Mouse (Mus musculus): ENCODE measurements around the gene Gm20388. TPM values are rescaled to one million over a fixed set of nuclear protein-coding genes. Genes with fewer than 3 reads are reported as not detected.

The Gm20388 gene
- total RNA-seq, 2 experiments from 2014 or later: 10.7 TPM; not detected in 1

- DNase-seq (ENCODE audit: low spot score in 2 of 2): no peak
Observed at GRCm38 (mm10) chr8:120647532-120647931, 736.9 kb downstream of the Gm20388 start, which contains the start of gene 1190005I06Rik. Gene 1190005I06Rik, minus strand, starts transcription at chr8:120647632.

GRCm38 (mm10) chr8:120656322-120657052, 745.8 kb downstream of the Gm20388 start:
- no peak for DNase-seq (ENCODE audit: low spot score in 2 of 2)

- DNase-seq (ENCODE audit: low spot score in 2 of 2): no peak
Observed at GRCm38 (mm10) chr8:120657415-120657814, 746.8 kb downstream of the Gm20388 start.

GRCm38 (mm10) chr8:120664566-120664965, 753.9 kb downstream of the Gm20388 start:
- DNase-seq (ENCODE audit: low spot score in 2 of 2): peak in 1 of 2 experiments; percentile 38

GRCm38 (mm10) chr8:120665726-120666455, 755.2 kb downstream of the Gm20388 start:
- DNase-seq (ENCODE audit: low spot score in 2 of 2): no peak

- DNase-seq (ENCODE audit: low spot score in 2 of 2): no peak
Observed at GRCm38 (mm10) chr8:120666807-120667470, 756.3 kb downstream of the Gm20388 start.

GRCm38 (mm10) chr8:120667561-120668373, 757.1 kb downstream of the Gm20388 start, which contains the start of the genes Gm27021 and Cox4i1:
Gene Gm27021, minus strand, starts transcription at chr8:120668079.
Gene Cox4i1, plus strand, starts transcription at chr8:120668222.
- DNase-seq (ENCODE audit: low spot score in 2 of 2): peak; percentile 79 to 90

GRCm38 (mm10) chr8:120668374-120668905, 757.8 kb downstream of the Gm20388 start, which contains the start of gene Emc8:
Gene Emc8, minus strand, starts transcription at chr8:120668573.
- peak in 1 of 2 experiments; percentile 28 for DNase-seq (ENCODE audit: low spot score in 2 of 2)

GRCm38 (mm10) chr8:120671775-120672174, 761.1 kb downstream of the Gm20388 start:
- DNase-seq (ENCODE audit: low spot score in 2 of 2): no peak

- DNase-seq (ENCODE audit: low spot score in 2 of 2): no peak
Observed at GRCm38 (mm10) chr8:120672626-120673229, 762.1 kb downstream of the Gm20388 start.

GRCm38 (mm10) chr8:120673298-120673697, 762.7 kb downstream of the Gm20388 start:
- no peak for DNase-seq (ENCODE audit: low spot score in 2 of 2)

GRCm38 (mm10) chr8:120675718-120676117, 765.1 kb downstream of the Gm20388 start:
- DNase-seq (ENCODE audit: low spot score in 2 of 2): no peak

- DNase-seq (ENCODE audit: low spot score in 2 of 2): peak; percentile 68 to 93
Observed at GRCm38 (mm10) chr8:120678447-120678846, 767.8 kb downstream of the Gm20388 start.

- no peak for DNase-seq (ENCODE audit: low spot score in 2 of 2)
Observed at GRCm38 (mm10) chr8:120679629-120680387, 769.2 kb downstream of the Gm20388 start.

GRCm38 (mm10) chr8:120680405-120680804, 769.8 kb downstream of the Gm20388 start:
- peak in 1 of 2 experiments; percentile 47 for DNase-seq (ENCODE audit: low spot score in 2 of 2)

- no peak for DNase-seq (ENCODE audit: low spot score in 2 of 2)
Observed at GRCm38 (mm10) chr8:120681113-120681512, 770.5 kb downstream of the Gm20388 start.

- peak in 1 of 2 experiments; percentile 57 for DNase-seq (ENCODE audit: low spot score in 2 of 2)
Observed at GRCm38 (mm10) chr8:120683602-120684001, 773.0 kb downstream of the Gm20388 start.

GRCm38 (mm10) chr8:120684082-120684481, 773.4 kb downstream of the Gm20388 start:
- DNase-seq (ENCODE audit: low spot score in 2 of 2): no peak

GRCm38 (mm10) chr8:120685097-120685496, 774.5 kb downstream of the Gm20388 start:
- no peak for DNase-seq (ENCODE audit: low spot score in 2 of 2)

All from layer of hippocampus, adult 18-20 months (tissue).